Mouse (Mus musculus): ENCODE data around the gene Spa17.

The Spa17 gene

DNA sequence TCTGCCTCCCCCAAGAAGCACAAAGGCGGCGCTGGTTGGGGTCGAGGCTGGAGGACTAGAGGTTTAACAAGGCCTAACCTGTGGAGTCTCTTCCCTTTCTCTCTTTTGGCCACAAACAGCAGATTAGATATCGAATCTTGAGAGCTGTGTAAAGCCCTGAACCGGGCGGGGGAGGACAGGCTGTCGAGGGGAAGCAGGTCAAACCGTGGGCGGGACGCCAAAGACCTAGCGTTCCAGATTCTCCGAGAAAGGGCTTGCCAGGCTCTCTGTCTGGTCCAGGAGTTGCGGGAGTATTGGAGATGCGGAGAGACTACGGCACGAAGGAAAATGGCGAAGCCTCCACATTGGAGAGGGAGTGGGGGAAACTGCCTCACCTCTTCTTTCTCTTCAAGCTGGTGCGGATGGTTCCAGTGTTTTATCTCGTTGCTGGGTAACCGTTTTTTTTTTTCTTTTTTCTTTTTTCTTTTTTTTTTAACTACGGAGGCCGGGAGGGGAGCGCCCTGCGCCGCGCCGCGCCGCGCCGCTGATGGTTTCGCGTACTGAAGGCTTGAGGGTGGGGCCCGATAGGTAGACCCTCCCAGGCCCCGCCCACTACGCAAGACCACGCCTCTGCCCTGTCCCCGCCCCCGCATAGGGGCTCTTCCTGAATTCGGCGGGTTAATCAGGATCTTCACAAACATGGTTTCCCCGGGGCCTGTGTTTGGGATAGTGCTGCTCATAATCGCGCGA is at the start of gene Spa17:
Spa17 (minus strand) TSS at position 541 of the 729 bp plus-strand sequence.
- DNase-seq (ENCODE audit: extremely low spot score, low spot score), result peak; percentile 87

DNA sequence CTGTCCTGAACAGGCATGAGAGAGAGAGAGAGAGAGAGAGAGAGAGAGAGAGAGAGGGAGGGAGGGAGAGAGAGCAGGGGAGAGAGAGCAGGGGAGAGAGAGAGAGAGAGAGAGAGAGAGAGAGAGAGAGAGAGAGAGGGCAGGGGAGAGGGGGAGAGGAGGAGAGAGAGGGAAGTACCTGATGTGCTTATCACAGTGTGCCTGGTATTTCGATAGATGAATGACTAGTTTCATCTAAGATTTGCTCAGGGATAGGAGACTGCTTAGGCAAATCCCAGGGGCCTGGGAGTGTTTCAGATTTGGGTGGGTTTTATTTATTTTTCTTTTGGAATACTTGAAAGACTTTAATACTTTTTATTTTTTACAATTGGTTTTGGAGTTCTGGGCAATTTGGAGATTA is 49.7 kb upstream of the Spa17 start:
- DNase-seq (ENCODE audit: extremely low spot score, low spot score), result no peak

DNA sequence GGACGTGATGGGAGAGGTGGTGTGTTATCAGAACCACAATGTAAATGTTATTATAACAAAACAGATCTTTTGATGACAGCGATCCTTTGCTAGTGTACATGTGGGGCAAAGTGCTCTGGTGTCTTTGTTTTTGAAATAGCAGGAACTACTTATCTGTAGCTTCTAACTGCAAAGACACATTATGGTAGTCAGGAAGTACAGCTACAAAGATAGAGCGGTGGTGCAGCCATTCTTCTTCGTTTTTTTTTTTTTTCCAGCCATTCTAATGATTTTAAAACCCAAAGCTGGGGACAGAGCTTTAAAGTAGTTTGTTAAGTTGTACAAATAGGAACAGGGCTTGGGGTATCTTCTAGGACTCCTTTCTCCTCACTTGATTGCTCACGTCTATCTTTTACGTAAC is 45.9 kb upstream of the Spa17 start:
- DNase-seq (ENCODE audit: extremely low spot score, low spot score), result no peak

GRCm38 (mm10) chr9:37656931-37657481 is 43.5 kb upstream of the Spa17 start, which contains the start of gene Tbrg1:
TSS of gene Tbrg1 (minus strand) at chr9:37657312.
- DNase-seq (ENCODE audit: extremely low spot score, low spot score), result peak; percentile 89

- DNase-seq (ENCODE audit: extremely low spot score, low spot score), result no peak
Measured at GRCm38 (mm10) chr9:37656439-37656881, 42.9 kb upstream of the Spa17 start.

- DNase-seq (ENCODE audit: extremely low spot score, low spot score), result no peak
Measured at GRCm38 (mm10) chr9:37655961-37656360, 42.4 kb upstream of the Spa17 start.

- DNase-seq (ENCODE audit: extremely low spot score, low spot score), result no peak
Measured at GRCm38 (mm10) chr9:37653836-37654235, 40.3 kb upstream of the Spa17 start.

DNA sequence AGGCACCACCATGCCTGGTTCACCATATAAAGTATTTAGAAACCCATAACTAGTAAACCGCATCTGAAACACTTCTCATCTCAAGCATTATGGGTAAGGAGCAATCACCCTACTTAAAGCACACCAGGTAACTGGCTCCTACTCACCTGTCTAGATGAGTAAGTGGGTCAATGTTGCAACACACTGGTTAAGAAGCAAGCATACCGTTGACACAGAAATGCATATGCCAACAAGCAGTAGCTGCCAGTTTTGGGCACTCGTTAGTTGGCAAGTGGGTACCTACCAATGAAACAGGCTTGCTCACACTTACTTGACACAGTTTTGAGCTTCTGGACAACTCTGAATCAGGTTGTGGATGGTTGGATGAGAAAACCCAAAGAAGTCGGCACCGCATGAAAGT is 37.1 kb upstream of the Spa17 start:
- no peak for DNase-seq (ENCODE audit: extremely low spot score, low spot score)

GRCm38 (mm10) chr9:37646246-37646645 is 32.7 kb upstream of the Spa17 start:
- no peak for DNase-seq (ENCODE audit: extremely low spot score, low spot score)

- DNase-seq (ENCODE audit: extremely low spot score, low spot score), result no peak
Measured at GRCm38 (mm10) chr9:37638721-37639120, 25.2 kb upstream of the Spa17 start.

GRCm38 (mm10) chr9:37636800-37637542 is 23.4 kb upstream of the Spa17 start:
- no peak for DNase-seq (ENCODE audit: extremely low spot score, low spot score)

- DNase-seq (ENCODE audit: extremely low spot score, low spot score), result peak; percentile 43
Measured at GRCm38 (mm10) chr9:37636335-37636734, 22.8 kb upstream of the Spa17 start.

DNA sequence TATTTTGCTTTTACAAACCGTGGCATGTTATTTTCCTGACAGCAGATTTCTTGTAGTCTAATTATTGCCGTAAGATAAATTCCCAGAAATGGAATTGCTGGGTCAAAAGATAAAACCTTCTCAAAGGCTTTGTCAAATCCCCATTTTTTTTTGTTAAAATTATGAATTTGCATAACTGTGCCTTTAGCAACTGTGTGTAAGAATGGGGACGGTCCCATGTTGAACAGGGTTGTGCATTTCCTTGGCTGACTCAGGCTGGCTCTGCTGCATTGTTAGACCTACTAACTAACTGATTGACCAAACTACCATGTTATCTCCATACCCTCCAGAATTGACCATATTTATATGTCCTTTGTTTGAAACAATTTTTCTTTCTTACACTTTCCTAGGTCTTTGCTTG is 20.7 kb upstream of the Spa17 start:
- no peak for DNase-seq (ENCODE audit: extremely low spot score, low spot score)

GRCm38 (mm10) chr9:37632305-37632704 is 18.8 kb upstream of the Spa17 start:
- no peak for DNase-seq (ENCODE audit: extremely low spot score, low spot score)

GRCm38 (mm10) chr9:37629941-37630340 is 16.4 kb upstream of the Spa17 start:
- no peak for DNase-seq (ENCODE audit: extremely low spot score, low spot score)

DNA sequence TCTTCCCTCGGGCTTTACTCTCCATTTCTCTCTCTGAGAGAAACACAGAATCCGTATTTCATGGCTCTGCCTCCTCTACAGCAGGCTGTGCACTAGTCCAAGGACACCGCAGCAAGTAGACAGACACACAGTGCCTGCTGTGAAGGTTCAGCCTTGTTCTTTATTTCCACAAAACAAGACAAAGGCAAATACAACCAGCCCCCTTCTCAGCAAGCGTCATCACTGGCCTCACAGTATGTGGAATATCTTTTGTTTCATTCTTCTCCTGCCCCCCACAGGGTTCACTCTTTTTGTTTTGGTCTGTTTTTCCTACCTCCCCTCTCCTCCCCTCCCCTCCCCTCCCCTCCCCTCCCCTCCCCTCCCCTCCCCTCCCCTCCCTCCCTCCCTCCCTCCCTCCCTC is 15.1 kb upstream of the Spa17 start:
- no peak for DNase-seq (ENCODE audit: extremely low spot score, low spot score)

DNA sequence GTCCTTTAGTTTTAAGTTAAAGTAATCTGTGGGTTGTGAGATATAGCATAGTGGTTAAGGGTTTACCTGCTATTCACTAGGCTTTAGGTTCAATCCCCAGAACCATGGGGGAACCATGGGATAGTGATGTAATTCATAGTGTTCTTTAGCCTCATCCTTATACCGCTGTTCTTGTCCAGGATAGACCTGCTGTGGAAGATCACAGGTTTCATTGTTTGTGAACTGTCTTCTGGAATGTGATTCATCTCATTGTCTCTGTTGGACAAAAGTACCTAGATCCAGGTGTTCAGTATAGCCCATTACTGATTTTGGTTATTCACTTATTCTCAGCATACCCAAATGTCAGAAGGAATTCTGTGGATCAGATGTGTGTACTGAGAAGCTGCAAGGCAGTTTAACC is 13.7 kb upstream of the Spa17 start:
- no peak for DNase-seq (ENCODE audit: extremely low spot score, low spot score)

- DNase-seq (ENCODE audit: extremely low spot score, low spot score), result no peak
Measured at GRCm38 (mm10) chr9:37626103-37626567, 12.6 kb upstream of the Spa17 start.

DNA sequence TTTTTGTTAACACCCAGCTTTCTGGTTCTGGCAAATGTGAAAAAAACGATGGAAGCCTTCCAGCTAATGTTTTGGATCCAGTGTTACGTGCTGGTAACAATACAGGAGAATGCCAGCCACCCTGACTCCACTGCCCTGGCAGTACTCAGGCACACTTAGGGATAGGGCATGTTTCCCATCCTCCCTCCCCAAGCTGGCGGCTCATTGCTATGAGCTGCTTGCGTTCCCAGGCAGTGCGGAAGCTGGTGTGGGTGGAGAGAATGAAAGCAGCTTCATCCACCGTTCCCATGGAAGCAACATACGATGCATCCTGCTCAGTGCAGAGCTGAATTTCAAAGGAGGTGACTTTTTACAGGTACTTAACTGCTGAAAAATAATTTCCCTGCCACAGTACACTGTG is 12.1 kb upstream of the Spa17 start:
- DNase-seq (ENCODE audit: extremely low spot score, low spot score), result no peak

DNA sequence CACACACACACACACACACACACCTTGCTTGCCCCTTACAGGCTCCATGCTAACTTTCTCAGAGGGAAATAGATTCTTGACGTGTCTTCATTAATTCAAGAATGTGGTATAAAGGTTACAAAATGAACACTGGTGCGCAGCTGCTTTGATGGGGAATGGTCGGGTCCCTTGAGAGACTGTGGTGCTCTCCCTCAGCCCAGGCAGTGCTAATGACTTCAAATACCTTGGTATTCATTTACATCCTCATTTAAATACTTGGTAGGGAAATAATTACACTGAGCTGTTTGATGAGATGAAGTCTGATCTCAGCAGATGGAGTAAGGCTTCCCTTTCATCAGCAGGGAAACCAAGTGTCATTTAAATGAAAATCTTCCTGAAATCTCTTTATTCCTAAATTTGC is 11.6 kb upstream of the Spa17 start:
- DNase-seq (ENCODE audit: extremely low spot score, low spot score), result no peak

DNA sequence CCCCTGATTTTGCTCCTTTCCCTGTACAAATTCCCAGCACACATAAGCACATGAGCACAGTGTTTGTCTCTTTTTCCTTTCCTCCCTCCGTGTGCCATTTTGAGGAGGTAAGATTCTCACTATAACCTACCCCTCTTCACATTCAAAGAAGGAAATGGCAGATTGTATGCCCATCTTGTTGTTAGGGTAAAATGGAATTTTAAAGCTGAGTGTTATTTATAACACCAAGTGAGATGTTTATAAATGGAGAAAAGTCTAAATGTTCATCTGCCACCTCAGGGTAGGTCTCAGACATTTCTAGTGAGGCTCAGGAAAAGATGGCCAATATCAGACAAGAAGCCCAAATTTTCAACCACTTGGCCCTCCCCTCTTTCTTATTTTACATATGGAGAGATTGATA is 11.0 kb upstream of the Spa17 start:
- no peak for DNase-seq (ENCODE audit: extremely low spot score, low spot score)

- DNase-seq (ENCODE audit: extremely low spot score, low spot score), result no peak
Measured at GRCm38 (mm10) chr9:37623981-37624380, 10.5 kb upstream of the Spa17 start.

Measured in neural tube, embryonic 10.5 days (tissue).